Mouse (Mus musculus) spleen, postnatal 4 days (tissue): ENCODE measurements at regions not wholly inside any gene's neighbourhood (a gene's known extent, or its start where the extent isn't known, plus 50 kb on each side); places are given as distances from the start of the nearest gene placed in this dataset.

ENCODE experiments used
- DNase-seq, 2 experiments: peaks; one replicate each; pipeline ENCODE4 v3.0.0; 2022; ENCODE audit warnings: low spot score in 2 of 2

DNA sequence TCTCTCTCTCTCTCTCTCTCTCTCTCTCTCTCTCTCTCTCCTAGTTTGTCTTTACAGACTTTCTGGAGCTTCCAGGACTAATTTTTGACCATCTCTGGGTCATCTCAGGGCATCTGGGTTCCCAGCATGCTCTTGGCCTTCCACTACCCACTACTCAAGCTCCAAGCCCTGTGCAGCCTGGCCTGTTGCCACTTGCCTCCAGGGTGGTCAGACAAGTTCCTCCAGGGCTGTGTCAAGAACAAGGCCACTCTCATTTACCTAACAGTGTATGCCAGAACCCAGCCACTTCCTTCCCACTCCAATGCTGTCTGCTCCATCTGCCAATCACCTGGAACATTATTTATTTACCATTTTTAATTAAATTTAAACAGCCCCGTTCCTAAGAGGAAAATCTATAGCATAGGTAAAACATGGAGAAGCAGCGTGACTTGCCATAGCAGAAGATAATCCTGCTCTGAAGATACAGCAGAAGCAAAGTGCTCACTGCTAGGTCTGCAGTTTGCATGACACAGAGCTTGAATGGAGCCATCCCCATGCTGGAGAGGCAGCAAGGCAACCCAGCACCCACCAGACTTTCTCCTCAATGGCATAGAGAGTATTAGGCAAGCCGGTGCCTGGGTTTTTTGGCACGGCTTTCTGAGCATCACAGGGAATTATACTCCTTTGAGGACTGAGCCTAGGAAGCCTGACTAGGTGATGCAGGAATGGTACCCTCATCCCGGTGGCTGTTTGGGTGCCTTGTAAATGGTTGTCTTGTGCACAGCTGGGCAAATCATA is 54.0 kb downstream of the Foxi1 start:
- no peak for DNase-seq

DNA sequence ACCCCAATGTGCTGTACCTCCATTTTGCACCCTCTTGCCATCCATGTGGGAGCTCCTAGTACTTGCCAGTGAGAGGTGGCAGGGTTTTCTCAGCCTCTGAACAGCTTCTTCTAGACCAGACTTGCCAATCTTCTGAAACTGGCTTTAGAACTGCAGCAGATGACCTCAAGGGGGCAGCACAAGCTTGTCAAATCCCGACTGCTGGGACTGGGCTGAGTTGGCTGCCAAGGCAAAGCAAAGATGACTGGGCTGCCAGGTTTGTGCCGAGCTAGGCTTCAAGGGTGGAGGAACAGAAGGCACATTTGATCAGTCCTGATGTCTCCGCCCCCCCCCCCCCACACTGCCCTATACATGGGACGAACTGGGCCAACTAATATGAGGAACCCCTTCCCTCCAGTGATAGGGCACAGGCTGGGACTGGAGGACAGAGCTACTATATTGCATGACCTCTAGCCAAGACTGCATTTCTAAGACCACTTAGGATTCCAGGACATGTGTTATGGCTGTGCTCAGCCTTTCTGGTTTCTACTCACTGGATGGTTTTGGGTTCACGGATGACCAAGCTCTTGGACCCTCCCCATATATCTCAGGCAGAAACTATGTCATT is 51.1 kb upstream of the 4930469K13Rik start:
- peak; percentile 48 to 75 for DNase-seq
